Mouse (Mus musculus) gastrocnemius, postnatal 14 days (tissue): ENCODE data around the gene Wdr91. TPM values are rescaled to one million over a fixed set of nuclear protein-coding genes. Genes with fewer than 3 reads are reported as not detected.
A peak's percentile ranks its signal among the peaks of the same experiment; 100 is the strongest.

Experiments used
- DNase-seq: peaks from one replicate; pipeline ENCODE4 v3.0.0; 2021; ENCODE audit warnings: mixed read lengths
- intact Hi-C: fragments of 180-260 bp; cut with DNase I; formaldehyde crosslinking; loops from one replicate; pipeline ENCODE4 v1.15.1; 2025; ENCODE audit warnings: low total_unique reads
- total RNA-seq, 2 experiments: library from RNA; stranded (reverse); gene quantifications; 2 replicates each; pipeline ENCODE4 v1.2.3; 2021

Wdr91 gene
- total RNA-seq, 2 experiments from 2014 or later, result 9.3 to 9.7 TPM

DNA sequence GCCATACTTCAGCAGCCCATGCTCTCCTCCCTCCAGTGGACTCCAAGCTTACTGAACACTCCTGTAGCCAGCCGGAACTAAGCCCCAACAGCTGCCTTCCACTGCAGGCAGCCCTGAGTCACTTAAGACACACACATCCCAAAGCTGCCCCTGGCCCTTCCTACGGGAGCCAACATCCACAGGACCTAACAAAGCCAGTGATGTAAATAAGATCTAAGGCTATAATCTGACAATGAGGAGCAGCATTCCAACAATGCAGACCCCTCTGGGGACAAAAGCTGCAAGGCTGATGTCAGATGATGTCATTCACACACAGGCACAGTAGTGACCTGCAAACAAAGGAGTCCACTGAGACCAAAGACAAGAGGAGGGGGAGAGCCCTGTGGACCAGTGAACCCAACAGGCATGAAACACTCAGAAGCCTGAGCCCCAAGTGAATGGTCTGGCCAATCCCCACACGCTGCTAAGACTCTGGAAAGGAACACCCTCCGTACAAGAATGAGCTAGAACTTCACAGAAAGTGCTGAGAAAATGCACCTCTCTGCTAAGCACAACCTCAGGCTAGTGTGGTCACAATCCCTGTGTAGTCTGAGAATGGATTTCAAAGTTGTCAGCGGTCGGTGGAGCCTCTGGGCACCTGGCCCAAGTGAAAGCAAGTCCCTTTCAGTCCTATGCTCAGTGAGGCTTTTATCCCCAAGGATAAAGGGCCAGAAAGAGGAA lies 23.4 kb downstream of the Wdr91 start:
- intact Hi-C loops, result loop anchor here (10.0 kb wide), 1 partner anchor 112 kb away; no protein-coding TSS in a partner anchor
- DNase-seq, result no peak

DNA sequence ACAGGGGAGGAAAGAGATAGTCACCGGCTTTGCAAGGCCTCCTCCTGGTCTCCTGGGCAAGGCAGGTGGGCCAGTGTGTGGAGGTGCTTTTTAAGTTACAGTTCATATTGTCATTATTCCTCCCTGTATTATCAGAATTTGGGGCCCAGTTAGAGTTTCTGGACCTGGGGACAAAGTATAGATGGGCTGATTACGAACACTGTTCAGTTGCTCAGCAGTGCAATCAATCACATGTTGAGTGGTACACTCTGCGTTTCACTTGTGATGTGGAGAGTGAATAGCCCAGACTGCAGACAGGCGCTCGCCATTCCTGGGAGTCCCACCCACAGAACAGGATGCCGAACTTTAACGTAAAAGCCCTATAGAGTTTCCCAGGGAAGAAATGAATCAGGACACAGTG lies 26.0 kb downstream of the Wdr91 start:
- intact Hi-C loops, result loop anchor here (5.0 to 10.0 kb wide), 2 partner anchors 43 to 110 kb away; no protein-coding TSS in a partner anchor
- no peak for DNase-seq

DNA sequence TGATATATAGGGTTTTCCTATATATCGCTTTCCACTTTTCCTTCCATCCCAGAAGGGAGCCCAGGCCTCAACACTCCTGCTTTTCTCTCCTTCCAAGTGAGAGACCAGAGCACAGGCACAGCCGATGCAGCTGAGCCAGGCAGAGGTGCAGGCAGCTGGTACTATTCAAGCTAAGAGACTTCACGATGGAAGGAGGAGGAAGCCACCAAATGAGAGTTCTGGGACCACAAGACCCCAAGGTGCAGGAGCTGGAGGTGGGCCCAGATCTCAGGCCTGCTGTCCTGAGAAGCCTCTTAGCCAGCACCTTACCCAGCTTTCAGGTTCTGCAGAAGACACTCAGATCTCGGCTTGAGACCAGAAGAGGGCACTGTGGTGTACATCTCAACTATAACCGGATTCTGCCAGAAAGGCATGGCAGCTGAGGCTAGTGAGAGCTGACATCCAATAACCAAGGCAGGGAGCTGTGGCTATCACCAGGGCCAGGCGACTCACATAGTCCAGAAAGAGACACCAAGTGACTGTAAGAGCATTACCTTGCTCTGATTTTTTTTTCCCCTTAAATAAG lies 30.7 kb downstream of the Wdr91 start:
- DNase-seq, result no peak
- intact Hi-C loops, result loop anchor here (5.0 to 10.0 kb wide), 2 partner anchors 47 to 105 kb away; no protein-coding TSS in a partner anchor

DNA sequence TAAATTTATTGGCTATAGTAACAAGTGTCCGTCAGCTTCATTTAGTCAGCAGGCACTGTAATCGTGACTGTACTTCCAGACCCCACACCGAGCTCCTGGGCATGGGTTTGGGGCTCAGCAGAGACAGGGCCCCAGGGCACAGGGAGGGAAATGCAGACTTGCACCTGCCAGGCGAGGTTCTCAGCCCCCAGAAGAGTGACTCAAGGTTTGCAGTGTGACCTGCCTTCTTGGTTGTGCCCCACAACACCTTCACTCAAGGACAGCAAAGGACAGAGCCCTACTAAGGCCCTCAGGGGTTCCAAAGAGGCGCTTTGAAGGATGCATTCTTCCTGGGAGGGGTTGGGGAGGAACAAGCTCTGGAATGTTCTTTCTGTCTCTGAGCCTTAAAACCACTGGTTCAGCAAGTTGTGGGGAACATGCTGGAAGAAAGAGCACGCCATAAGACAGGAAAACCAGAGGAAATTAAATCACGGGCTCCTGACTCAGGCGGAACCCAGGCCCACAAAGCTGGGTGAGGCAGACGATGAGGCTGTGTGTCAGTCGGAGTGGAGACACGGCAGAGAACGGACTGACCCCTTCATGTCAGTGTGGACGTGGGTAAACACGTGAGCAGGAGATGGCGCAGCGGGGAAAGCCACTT lies 31.5 kb downstream of the Wdr91 start:
- DNase-seq, result no peak
- intact Hi-C loops, result no loop called here

DNA sequence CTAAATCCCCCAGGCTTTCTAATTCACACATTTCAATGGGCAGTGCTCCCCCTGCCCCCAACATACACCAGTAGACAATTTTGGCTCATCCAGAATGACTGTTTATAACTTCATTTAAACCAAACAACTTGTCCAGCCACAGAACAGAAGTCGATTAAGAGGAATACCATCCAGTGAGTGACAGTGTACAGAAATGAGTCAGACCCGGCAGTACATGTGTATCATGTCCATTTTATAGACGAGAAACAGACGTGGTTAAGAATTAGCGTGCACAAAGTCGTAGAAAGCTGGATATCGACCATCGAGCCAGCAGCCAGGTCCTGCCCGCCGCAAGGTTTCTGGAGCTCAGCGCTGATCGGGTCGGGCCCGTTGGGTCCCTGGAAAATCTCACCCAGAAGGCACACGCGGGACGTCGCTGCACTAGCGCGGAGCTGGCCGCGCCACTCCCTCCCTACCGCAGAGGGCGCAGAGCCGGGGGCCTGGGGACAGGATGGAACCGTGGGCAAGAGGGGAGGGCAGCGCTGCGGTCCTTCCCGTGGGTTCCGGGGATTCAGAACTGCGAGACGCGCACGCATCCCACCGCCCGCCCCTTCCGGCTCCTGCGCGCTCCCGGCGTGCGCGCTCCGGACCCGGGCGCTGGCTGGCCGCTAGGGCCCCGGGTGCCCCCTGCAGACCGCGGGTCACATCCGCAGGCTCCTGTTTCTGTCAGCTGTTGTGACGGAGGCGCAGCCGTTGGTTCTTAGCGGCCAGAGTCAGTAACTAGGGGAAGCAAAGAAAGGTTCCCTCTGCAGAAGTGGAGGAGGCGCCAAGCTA lies 33.0 kb downstream of the Wdr91 start, which contains the start of gene Cyren:
Gene Cyren (minus strand): TSS at position 552 of the 813 bp plus-strand sequence.
- intact Hi-C loops, result no loop called here
- DNase-seq, result peak; percentile 95

DNA sequence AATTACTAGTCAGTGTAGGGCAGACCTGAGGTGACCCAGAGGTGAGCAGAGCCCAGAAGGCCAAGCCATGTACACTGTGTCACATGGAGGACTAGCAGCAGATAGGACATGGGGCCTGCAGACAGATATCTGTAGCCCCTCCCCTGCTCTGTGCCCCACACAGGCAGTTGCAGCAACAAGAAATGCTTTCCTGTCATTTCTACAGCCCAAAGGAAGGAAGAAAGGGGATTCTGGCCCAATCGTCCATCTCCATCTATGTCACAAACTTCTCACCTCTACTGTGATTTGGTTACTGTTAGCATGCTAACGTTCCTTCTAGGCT lies 33.9 kb downstream of the Wdr91 start:
- intact Hi-C loops, result no loop called here

DNA sequence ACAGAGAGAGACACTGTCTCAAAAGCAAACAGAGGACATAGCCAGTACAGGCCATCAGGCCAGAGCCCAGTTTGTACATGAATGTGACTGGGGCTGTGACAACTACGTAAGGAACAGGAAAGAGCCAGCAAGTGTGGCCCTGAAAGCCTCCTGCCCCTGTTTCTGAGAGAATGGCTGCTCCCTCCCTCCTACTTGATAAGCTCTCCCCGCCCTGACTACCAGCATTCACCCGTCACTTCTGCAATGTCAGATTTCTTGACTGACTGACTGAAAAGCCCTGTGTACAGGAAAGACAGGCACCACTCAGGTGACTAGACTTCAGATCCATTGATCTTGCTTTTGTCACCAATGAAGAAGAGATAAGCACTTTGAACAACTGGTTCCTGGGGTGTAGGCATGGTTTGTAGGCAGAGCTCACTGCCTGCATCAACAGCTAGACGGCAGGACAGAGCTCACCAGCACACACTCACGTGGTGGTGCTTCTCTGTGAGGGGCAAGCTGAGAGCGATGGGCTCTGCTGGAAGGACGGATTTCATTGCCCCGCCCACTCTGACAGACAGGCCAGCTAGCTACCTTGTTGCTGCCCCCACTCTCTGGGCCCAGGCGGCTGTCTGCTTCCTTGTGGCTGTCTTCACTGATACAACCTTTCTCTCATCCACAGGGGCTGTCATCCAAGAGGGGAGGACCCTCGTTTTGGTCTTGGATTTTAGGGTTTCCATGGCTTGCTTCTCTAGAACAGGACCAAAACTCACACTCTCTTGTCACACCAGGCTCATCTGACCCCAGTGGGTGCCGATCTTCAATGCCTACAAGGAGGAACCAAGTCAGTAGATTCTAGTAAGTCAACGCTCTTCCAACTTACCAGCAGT lies 34.5 kb downstream of the Wdr91 start:
- intact Hi-C loops, result no loop called here
- DNase-seq, result no peak

More for the DNA sequence above, 33.9 kb downstream of the Wdr91 start:
- no peak for DNase-seq

DNA sequence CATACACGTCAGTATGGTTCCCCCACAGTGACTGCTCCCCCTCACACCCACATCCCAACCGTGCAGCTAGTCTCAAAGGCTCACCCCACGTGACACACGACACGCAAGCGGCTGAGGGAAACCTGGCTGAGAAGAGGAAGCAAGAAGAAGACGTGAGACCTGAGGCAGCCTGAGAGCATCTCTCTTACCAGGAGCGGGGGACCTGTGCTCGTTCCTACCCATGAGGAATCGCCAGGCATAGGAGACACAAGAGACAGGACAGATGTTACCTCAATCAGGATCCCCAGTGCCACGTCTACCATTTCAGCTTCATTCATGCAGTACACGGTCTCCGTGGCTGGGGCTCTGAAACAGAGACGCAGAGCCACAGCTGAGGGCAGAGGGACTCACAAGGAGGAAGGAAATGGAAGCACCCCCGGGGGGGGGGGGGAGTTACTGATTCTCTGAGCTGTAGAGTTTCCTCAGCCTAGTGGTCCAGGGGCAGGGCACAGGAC lies 35.4 kb downstream of the Wdr91 start:
- DNase-seq, result no peak
- intact Hi-C loops, result no loop called here

DNA sequence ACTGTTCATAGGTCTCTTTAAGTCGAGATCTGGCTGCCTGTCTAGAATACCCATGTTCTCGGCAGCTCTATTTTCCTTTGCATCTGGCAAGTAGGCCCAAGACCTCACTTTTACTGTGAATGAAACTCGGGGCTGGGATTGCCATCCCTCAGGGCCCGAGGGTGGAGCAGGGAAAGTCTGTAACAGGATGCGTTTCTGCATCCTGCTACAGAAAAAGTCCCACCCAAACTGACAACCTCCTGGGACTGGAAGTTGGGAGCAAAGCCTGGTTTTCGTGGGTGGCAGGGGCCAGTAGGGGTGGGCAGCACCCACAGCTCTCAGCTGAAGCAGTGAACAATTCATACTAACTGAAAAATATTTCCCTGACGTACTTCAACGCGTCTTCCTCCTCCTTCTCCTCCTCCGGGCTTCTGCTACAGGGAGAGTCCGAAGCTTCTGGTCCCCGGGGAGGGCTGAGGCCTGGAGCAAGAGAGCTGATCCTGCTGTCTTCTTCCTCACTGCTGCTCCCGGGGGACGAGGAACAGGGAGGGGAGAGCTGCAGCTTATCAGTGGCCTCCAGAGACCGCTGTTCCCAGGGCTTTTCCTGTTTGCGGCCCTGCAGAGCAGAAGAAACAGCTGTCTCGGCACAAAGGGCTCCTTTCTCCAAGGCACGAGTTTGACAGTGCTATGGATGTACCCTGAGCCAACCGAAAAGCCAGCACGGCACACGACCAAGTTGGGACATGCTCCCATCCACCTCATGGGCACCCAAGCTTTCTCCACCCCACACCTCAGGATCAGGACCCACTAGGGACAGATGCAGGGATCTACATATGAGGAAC lies 36.4 kb downstream of the Wdr91 start:
- intact Hi-C loops, result no loop called here
- peak; percentile 78 for DNase-seq

DNA sequence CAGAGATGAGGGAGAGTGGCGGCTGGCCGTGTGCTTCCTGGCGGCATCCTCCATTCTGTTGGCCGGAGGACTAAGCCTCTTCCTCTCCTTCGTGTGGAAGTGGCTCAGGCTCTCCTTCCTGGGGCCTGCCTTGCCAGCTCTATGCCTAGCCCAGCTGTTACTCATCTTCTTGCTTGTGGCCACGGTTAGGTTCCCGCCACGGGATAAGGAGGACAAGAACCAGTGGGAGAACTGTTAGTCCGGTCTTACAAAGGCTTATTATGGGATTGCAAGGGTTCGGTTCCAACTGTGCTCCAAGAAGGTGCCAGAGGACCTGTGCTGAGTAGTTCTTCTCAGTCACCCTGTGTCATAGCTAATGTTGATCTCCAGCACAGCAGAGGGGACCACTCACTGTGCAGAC lies 37.8 kb downstream of the Wdr91 start:
- no peak for DNase-seq
- intact Hi-C loops, result no loop called here

DNA sequence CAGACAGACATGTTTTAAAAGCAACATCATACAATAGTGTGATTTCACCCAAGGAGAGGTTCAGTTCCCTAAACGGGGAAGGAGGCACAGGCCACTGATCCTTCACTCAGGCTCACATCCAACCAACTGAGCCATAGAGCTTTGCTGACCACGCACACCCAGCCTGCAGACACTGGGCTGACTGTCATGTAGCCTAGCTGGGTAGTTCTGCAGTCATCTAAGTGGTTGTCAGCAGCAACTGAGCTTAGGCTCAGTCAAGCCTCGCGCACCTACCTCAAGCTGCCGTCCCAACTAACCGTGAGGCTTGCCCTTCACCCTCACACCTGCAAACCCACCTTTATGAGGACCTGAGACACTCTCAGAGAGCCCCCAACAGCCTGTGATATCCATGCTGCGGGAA lies 38.7 kb downstream of the Wdr91 start:
- no peak for DNase-seq
- intact Hi-C loops, result no loop called here

DNA sequence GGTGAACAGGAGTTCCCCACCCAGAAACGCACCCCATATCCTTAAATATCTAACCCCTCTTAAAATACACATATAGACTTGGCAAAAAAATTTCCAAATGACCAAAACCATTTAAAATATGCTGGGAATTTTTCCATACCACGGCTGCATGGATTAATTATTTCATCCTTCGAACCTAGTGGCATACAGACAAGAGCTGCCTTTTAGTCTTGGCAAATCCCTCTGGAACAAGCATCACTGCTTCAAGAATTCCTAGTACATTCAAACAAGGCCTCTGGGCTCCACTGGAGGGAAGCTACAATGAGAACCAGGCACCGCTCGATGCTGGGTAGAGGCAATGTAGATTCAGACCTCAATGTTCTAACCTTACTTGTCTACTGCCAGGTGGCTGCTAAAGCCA lies 40.0 kb downstream of the Wdr91 start:
- intact Hi-C loops, result no loop called here

DNA sequence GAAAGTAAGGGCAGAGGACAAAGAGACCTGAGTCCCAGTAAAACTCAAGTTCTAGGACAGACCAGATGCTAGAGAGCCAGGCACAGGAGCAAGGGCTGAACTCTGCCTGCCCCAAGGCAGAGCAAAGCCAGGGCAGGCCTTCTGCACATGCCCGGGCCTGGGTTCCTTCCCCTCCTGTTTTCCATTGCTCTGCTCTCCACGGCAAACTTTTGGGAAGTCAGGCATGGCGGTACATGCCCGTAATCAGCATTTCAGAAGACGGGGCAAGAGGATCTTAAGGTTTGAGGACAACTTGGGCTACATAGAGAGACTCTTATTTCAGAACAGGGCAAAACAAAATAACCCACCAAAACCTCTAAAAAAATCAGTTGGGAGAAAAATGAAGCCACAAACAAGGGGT lies 40.5 kb downstream of the Wdr91 start:
- intact Hi-C loops, result no loop called here
- no peak for DNase-seq

More for the DNA sequence above, 40.0 kb downstream of the Wdr91 start:
- DNase-seq, result no peak

DNA sequence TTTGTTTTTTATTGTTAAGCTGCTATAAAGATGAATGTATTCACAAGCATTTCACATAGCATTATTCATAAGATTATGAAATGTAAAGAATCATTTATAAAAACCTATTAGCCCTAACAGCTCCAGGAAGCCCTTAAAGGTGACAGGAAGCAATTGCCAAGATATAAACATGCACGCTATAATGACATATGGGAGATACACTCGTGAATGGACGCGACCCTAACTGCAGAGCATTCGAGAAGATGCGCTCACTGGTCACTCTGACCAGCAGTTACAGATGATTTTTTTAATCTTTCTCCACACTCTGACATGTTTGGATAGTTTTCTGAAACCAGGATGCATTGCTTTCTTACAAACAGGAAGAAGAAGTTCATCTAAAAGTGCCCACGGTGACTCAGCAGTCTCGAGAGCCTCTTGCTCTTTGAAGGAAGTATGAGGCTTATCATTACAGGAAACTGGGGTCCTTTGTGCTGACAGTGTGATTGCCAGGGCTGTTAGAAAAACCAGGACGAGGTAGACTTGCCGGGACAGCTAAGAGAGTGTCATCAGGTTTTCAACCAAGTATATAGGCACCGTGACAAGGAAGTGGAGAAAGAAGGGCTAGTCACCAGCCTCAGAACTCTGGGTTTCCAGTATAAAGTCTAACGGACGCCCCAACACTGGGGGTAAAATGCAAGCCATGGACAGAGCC lies 41.3 kb downstream of the Wdr91 start:
- intact Hi-C loops, result no loop called here
- DNase-seq, result no peak

DNA sequence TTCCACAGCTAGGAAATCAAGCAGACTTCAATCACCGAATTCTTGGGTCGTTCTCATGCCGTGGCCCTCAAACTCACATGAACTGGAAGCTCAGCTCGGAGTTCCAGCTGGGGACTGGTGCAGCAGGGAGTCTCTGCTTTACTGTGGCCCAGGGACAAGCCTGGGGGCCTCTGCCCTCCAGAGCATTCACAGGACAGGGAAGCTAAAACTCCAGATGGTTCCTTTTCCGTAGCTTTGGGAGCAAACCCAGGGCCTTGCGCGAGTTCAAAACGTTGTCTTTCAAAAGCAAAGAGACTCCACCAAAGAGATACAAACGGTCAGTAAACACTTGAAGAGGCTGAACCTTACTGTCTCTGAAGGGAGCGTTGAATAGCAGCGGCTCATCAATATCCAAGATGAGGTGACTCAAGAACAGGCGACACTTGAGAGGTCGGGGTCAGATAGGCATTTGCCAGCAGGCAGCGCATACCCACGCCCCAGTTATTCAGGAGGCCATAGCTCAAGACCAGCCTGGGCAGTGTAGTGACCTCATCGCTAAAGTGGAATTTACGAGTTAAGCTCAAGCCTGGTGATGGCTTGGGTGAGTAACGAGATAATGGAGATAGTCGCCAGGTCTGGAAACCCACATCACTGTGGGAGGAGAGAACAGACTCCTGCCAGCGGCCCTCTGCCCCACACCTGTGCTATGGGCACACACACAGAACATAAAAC lies 42.0 kb downstream of the Wdr91 start:
- intact Hi-C loops, result no loop called here
- DNase-seq, result no peak

DNA sequence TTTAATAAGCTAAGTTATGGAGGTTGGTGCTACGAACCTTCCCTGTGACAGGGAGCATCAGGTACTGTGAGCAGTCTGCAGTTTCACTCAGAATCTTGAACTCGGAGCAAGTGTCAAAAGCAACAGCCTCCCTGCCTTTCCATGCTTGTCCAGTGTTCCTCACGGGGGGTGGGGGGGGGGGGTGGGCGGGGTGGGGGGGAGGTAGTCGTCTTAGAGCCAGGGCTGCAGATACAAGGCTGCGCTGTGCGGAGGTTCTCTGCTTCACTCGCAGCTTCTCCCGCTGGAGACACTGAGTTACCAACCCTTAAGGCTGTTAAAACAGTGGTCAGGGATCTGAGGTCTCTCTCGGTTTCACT lies 42.7 kb downstream of the Wdr91 start:
- intact Hi-C loops, result no loop called here
- DNase-seq, result no peak
